Mouse (Mus musculus) kidney, adult 2 months (tissue): ENCODE data around the gene Peg10.

Experiments
- CTCF ChIP-seq: fragments of 200-500 bp; conservative IDR thresholded peaks from 2 replicates; pipeline ENCODE4 v1.5.1; 2011; ENCODE audit warnings: low read depth, mild to moderate bottlenecking, control low read depth, low read length, moderate library complexity, mixed read lengths; ENCODE audit not compliant: insufficient read depth, insufficient read length
- POLR2A ChIP-seq: fragments of 200-500 bp; IDR thresholded peaks from one replicate; pipeline ENCODE4 v1.6.1; 2011; ENCODE audit warnings: low read depth, low read length, control low read depth

DNA sequence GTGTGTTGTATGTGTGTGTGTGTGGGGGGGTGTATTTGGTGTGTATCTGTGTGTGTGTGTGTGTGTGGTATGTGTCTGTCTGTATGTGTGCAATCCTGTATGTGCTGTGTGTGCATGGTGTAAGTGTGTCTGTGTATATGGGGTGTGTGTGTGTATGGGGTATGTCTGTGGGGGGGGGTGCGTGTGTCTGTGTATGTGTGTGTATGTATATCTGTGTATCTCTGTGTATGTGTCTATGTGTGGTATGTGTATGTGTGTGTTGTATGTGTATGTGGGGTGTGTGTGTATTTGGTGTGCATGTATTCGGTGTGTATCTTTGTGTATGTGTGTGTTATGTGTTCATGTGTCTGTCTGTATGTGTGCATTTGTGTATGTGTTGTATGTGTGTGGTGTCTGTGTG is 30.9 kb upstream of the Peg10 start:
- TF ChIP-seq CTCF, result no peak
- no peak for TF ChIP-seq POLR2A
